Mouse (Mus musculus): ENCODE results near the gene Gipr.

The Gipr gene

GRCm38 (mm10) chr7:19148875-19149541, 16.9 kb downstream of the Gipr start, which contains the start of gene Qpctl:
Qpctl (minus strand) TSS chr7:19149291.
- peak; percentile 96 to 99 for DNase-seq (ENCODE audit: low spot score in 2 of 2)

GRCm38 (mm10) chr7:19148180-19148874, 17.6 kb downstream of the Gipr start:
- DNase-seq (ENCODE audit: low spot score in 2 of 2), result no peak

GRCm38 (mm10) chr7:19147497-19148045, 18.4 kb downstream of the Gipr start:
- no peak for DNase-seq (ENCODE audit: low spot score in 2 of 2)

GRCm38 (mm10) chr7:19146793-19147192, 19.1 kb downstream of the Gipr start:
- no peak for DNase-seq (ENCODE audit: low spot score in 2 of 2)

GRCm38 (mm10) chr7:19137380-19137779, 28.5 kb downstream of the Gipr start:
- DNase-seq (ENCODE audit: low spot score in 2 of 2), result peak in 1 of 2 experiments; percentile 73

GRCm38 (mm10) chr7:19136673-19137334, 29.1 kb downstream of the Gipr start:
- DNase-seq (ENCODE audit: low spot score in 2 of 2), result no peak

- DNase-seq (ENCODE audit: low spot score in 2 of 2), result no peak
Observed at GRCm38 (mm10) chr7:19136168-19136567, 29.8 kb downstream of the Gipr start.

GRCm38 (mm10) chr7:19131324-19131848, 34.5 kb downstream of the Gipr start:
- DNase-seq (ENCODE audit: low spot score in 2 of 2), result peak; percentile 90 to 94

- DNase-seq (ENCODE audit: low spot score in 2 of 2), result no peak
Observed at GRCm38 (mm10) chr7:19130657-19131056, 35.3 kb downstream of the Gipr start.

GRCm38 (mm10) chr7:19129396-19129795, 36.5 kb downstream of the Gipr start:
- DNase-seq (ENCODE audit: low spot score in 2 of 2), result no peak

- no peak for DNase-seq (ENCODE audit: low spot score in 2 of 2)
Observed at GRCm38 (mm10) chr7:19127744-19128143, 38.2 kb downstream of the Gipr start.

- no peak for DNase-seq (ENCODE audit: low spot score in 2 of 2)
Observed at GRCm38 (mm10) chr7:19124713-19125112, 41.2 kb downstream of the Gipr start.

GRCm38 (mm10) chr7:19121686-19122085, 44.2 kb downstream of the Gipr start:
- no peak for DNase-seq (ENCODE audit: low spot score in 2 of 2)

GRCm38 (mm10) chr7:19119631-19120429, 46.1 kb downstream of the Gipr start, which contains the start of gene Fbxo46:
Fbxo46 (plus strand) TSS chr7:19119859.
- peak; percentile 90 to 92 for DNase-seq (ENCODE audit: low spot score in 2 of 2)

GRCm38 (mm10) chr7:19119083-19119482, 46.8 kb downstream of the Gipr start:
- DNase-seq (ENCODE audit: low spot score in 2 of 2), result peak in 1 of 2 experiments; percentile 20

GRCm38 (mm10) chr7:19118028-19118771, 47.7 kb downstream of the Gipr start, which contains the start of gene Gm4969:
Gm4969 (minus strand) TSS chr7:19118368.
- DNase-seq (ENCODE audit: low spot score in 2 of 2), result peak; percentile 52 to 59

- DNase-seq (ENCODE audit: low spot score in 2 of 2), result no peak
Observed at GRCm38 (mm10) chr7:19109565-19109964, 56.4 kb downstream of the Gipr start.

GRCm38 (mm10) chr7:19107436-19107835, 58.5 kb downstream of the Gipr start:
- no peak for DNase-seq (ENCODE audit: low spot score in 2 of 2)

Measured in thymus, postnatal 10 days (tissue).